Mouse (Mus musculus): ENCODE results near the gene Itgb3.

Itgb3 gene

GRCm38 (mm10) chr11:104622040-104622962 lies 14.5 kb downstream of the Itgb3 start:
- DNase-seq (ENCODE audit: low read depth, low spot score): peak; percentile 76

- DNase-seq (ENCODE audit: low read depth, low spot score): peak; percentile 54
Measured at GRCm38 (mm10) chr11:104624791-104625391, 17.1 kb downstream of the Itgb3 start.

- DNase-seq (ENCODE audit: low read depth, low spot score): no peak
Measured at GRCm38 (mm10) chr11:104625453-104626402, 17.9 kb downstream of the Itgb3 start.

- DNase-seq (ENCODE audit: low read depth, low spot score): peak; percentile 85
Measured at GRCm38 (mm10) chr11:104626635-104627034, 18.8 kb downstream of the Itgb3 start.

- DNase-seq (ENCODE audit: low read depth, low spot score): peak; percentile 83
Measured at GRCm38 (mm10) chr11:104627616-104628301, 20.0 kb downstream of the Itgb3 start.

- peak; percentile 62 for DNase-seq (ENCODE audit: low read depth, low spot score)
Measured at GRCm38 (mm10) chr11:104628566-104628965, 20.8 kb downstream of the Itgb3 start.

- DNase-seq (ENCODE audit: low read depth, low spot score): peak; percentile 58
Measured at GRCm38 (mm10) chr11:104630185-104630835, 22.5 kb downstream of the Itgb3 start.

- peak; percentile 84 for DNase-seq (ENCODE audit: low read depth, low spot score)
Measured at GRCm38 (mm10) chr11:104631306-104631705, 23.5 kb downstream of the Itgb3 start.

- peak; percentile 96 for DNase-seq (ENCODE audit: low read depth, low spot score)
Measured at GRCm38 (mm10) chr11:104637010-104637409, 29.2 kb downstream of the Itgb3 start.

GRCm38 (mm10) chr11:104638006-104638405 lies 30.2 kb downstream of the Itgb3 start:
- DNase-seq (ENCODE audit: low read depth, low spot score): no peak

GRCm38 (mm10) chr11:104638906-104639305 lies 31.1 kb downstream of the Itgb3 start:
- no peak for DNase-seq (ENCODE audit: low read depth, low spot score)

GRCm38 (mm10) chr11:104639634-104640033 lies 31.8 kb downstream of the Itgb3 start:
- DNase-seq (ENCODE audit: low read depth, low spot score): no peak

GRCm38 (mm10) chr11:104640894-104641293 lies 33.1 kb downstream of the Itgb3 start:
- no peak for DNase-seq (ENCODE audit: low read depth, low spot score)

GRCm38 (mm10) chr11:104643236-104643635 lies 35.4 kb downstream of the Itgb3 start:
- no peak for DNase-seq (ENCODE audit: low read depth, low spot score)

GRCm38 (mm10) chr11:104645402-104645801 lies 37.6 kb downstream of the Itgb3 start:
- peak; percentile 89 for DNase-seq (ENCODE audit: low read depth, low spot score)

GRCm38 (mm10) chr11:104646173-104646572 lies 38.4 kb downstream of the Itgb3 start:
- no peak for DNase-seq (ENCODE audit: low read depth, low spot score)

- DNase-seq (ENCODE audit: low read depth, low spot score): peak; percentile 68
Measured at GRCm38 (mm10) chr11:104646611-104647010, 38.8 kb downstream of the Itgb3 start.

- no peak for DNase-seq (ENCODE audit: low read depth, low spot score)
Measured at GRCm38 (mm10) chr11:104647188-104647867, 39.5 kb downstream of the Itgb3 start.

- peak; percentile 82 for DNase-seq (ENCODE audit: low read depth, low spot score)
Measured at GRCm38 (mm10) chr11:104648571-104648970, 40.8 kb downstream of the Itgb3 start.

- no peak for DNase-seq (ENCODE audit: low read depth, low spot score)
Measured at GRCm38 (mm10) chr11:104660599-104660998, 52.8 kb downstream of the Itgb3 start.
